Mouse (Mus musculus): ENCODE measurements at regions not wholly inside any gene's neighbourhood (a gene's known extent, or its start where the extent isn't known, plus 50 kb on each side); places are given as distances from the start of the nearest gene placed in this dataset.

- in situ Hi-C loops (cut with MboI; ENCODE audit: low sequenced_read_pairs) = no loop called here
These were observed 1514.0 kb upstream of the Lrrc6 start for GRCm38 (mm10) chr15:68014605-68015305.

GRCm38 (mm10) chr15:68011162-68011561 lies 1510.5 kb upstream of the Lrrc6 start:
- in situ Hi-C loops (cut with MboI; ENCODE audit: low sequenced_read_pairs) = no loop called here

GRCm38 (mm10) chr15:68010189-68010588 lies 1509.5 kb upstream of the Lrrc6 start:
- in situ Hi-C loops (cut with MboI; ENCODE audit: low sequenced_read_pairs) = no loop called here

- in situ Hi-C loops (cut with MboI; ENCODE audit: low sequenced_read_pairs) = no loop called here
These were observed 1504.1 kb upstream of the Lrrc6 start for GRCm38 (mm10) chr15:68004798-68005197.

- in situ Hi-C loops (cut with MboI; ENCODE audit: low sequenced_read_pairs) = no loop called here
These were observed 1495.8 kb upstream of the Lrrc6 start for GRCm38 (mm10) chr15:67996532-67996931.

GRCm38 (mm10) chr15:67989428-67990272 lies 1488.9 kb upstream of the Lrrc6 start:
- in situ Hi-C loops (cut with MboI; ENCODE audit: low sequenced_read_pairs) = no loop called here

- in situ Hi-C loops (cut with MboI; ENCODE audit: low sequenced_read_pairs) = no loop called here
These were observed 1487.2 kb upstream of the Lrrc6 start for GRCm38 (mm10) chr15:67987941-67988340.

GRCm38 (mm10) chr15:67983253-67983652 lies 1482.5 kb upstream of the Lrrc6 start:
- in situ Hi-C loops (cut with MboI; ENCODE audit: low sequenced_read_pairs) = no loop called here

- in situ Hi-C loops (cut with MboI; ENCODE audit: low sequenced_read_pairs) = no loop called here
These were observed 1481.2 kb upstream of the Lrrc6 start for GRCm38 (mm10) chr15:67981876-67982275.

- in situ Hi-C loops (cut with MboI; ENCODE audit: low sequenced_read_pairs) = no loop called here
These were observed 1478.7 kb upstream of the Lrrc6 start for GRCm38 (mm10) chr15:67979451-67979850.

GRCm38 (mm10) chr15:67977210-67977609 lies 1476.5 kb upstream of the Lrrc6 start:
- in situ Hi-C loops (cut with MboI; ENCODE audit: low sequenced_read_pairs) = no loop called here

- in situ Hi-C loops (cut with MboI; ENCODE audit: low sequenced_read_pairs) = no loop called here
These were observed 1471.3 kb upstream of the Lrrc6 start for GRCm38 (mm10) chr15:67971998-67972397.

- in situ Hi-C loops (cut with MboI; ENCODE audit: low sequenced_read_pairs) = no loop called here
These were observed 1453.5 kb upstream of the Lrrc6 start for GRCm38 (mm10) chr15:67954216-67954615.

- in situ Hi-C loops (cut with MboI; ENCODE audit: low sequenced_read_pairs) = no loop called here
These were observed 1449.8 kb upstream of the Lrrc6 start for GRCm38 (mm10) chr15:67950281-67951040.

GRCm38 (mm10) chr15:67944330-67945082 lies 1443.8 kb upstream of the Lrrc6 start:
- in situ Hi-C loops (cut with MboI; ENCODE audit: low sequenced_read_pairs) = no loop called here

- in situ Hi-C loops (cut with MboI; ENCODE audit: low sequenced_read_pairs) = no loop called here
These were observed 1442.3 kb upstream of the Lrrc6 start for GRCm38 (mm10) chr15:67943046-67943445.

- in situ Hi-C loops (cut with MboI; ENCODE audit: low sequenced_read_pairs) = no loop called here
These were observed 1439.8 kb upstream of the Lrrc6 start for GRCm38 (mm10) chr15:67940510-67940909.

- in situ Hi-C loops (cut with MboI; ENCODE audit: low sequenced_read_pairs) = no loop called here
These were observed 1424.2 kb upstream of the Lrrc6 start for GRCm38 (mm10) chr15:67924885-67925284.

- in situ Hi-C loops (cut with MboI; ENCODE audit: low sequenced_read_pairs) = no loop called here
These were observed 1406.3 kb upstream of the Lrrc6 start for GRCm38 (mm10) chr15:67907034-67907433.

GRCm38 (mm10) chr15:67905279-67905678 lies 1404.6 kb upstream of the Lrrc6 start:
- in situ Hi-C loops (cut with MboI; ENCODE audit: low sequenced_read_pairs) = no loop called here

- in situ Hi-C loops (cut with MboI; ENCODE audit: low sequenced_read_pairs) = no loop called here
These were observed 1403.9 kb upstream of the Lrrc6 start for GRCm38 (mm10) chr15:67904646-67905045.

Data from CH12F3 (cell line).